Mouse (Mus musculus) MEL (cell line): ENCODE measurements around the gene Stx1a. TPM values are rescaled to one million over a fixed set of nuclear protein-coding genes. Genes with fewer than 3 reads are reported as not detected.

ENCODE experiments used
- DNase-seq: peaks from one replicate; pipeline ENCODE4 v3.0.0; 2011; ENCODE audit warnings: low read depth, low spot score
- H3K27ac ChIP-seq: 2 replicates; pipeline ENCODE4 v1.5.1; 2012; ENCODE audit warnings: low read depth, mild to moderate bottlenecking, control low read depth, low read length, moderate library complexity; ENCODE audit not compliant: control insufficient read depth
- H3K27me3 ChIP-seq, 2 experiments: fragments of 150-350 bp in 1 of 2; sonication (generic) in 1 of 2; 2 replicates each; pipeline ENCODE4 v1.6.1; 2012; ENCODE audit warnings: low read length in 2 of 2, mild to moderate bottlenecking in 2 of 2, improper control_type of control experiment in 1 of 2, moderate library complexity in 1 of 2; ENCODE audit not compliant: insufficient read depth in 2 of 2, control insufficient read depth in 1 of 2
- H3K36me3 ChIP-seq, 2 experiments: 2 replicates each; pipeline ENCODE4 v1.6.1; 2012 to 2014; ENCODE audit warnings: low read length in 2 of 2, improper control_type of control experiment in 1 of 2, inconsistent platforms in 1 of 2, mild to moderate bottlenecking in 1 of 2; ENCODE audit not compliant: insufficient read depth in 2 of 2, control insufficient read depth in 1 of 2
- H3K4me1 ChIP-seq, 2 experiments: fragments of 150-350 bp in 1 of 2; sonication (generic) in 1 of 2; 2 replicates each; pipeline ENCODE4 v1.6.1; 2012; ENCODE audit warnings: low read length in 2 of 2, improper control_type of control experiment in 1 of 2, mild to moderate bottlenecking in 1 of 2; ENCODE audit not compliant: insufficient read depth in 2 of 2, control insufficient read depth in 1 of 2
- H3K4me3 ChIP-seq, 2 experiments: fragments of 150-350 bp in 1 of 2; sonication (generic) in 1 of 2; 2 replicates each; pipeline ENCODE4 v1.5.1; 2012; ENCODE audit warnings: low read depth in 2 of 2, low read length in 2 of 2, mild to moderate bottlenecking in 2 of 2, moderate library complexity in 2 of 2, control low read depth in 1 of 2, improper control_type of control experiment in 1 of 2; ENCODE audit not compliant: control insufficient read depth in 1 of 2, insufficient read depth in 1 of 2
- H3K79me2 ChIP-seq: 2 replicates; pipeline ENCODE4 v1.6.1; 2012; ENCODE audit warnings: mild to moderate bottlenecking, low read length, moderate library complexity; ENCODE audit not compliant: control insufficient read depth, poor library complexity, insufficient read depth
- H3K9ac ChIP-seq: 2 replicates; pipeline ENCODE4 v1.6.1; 2012; ENCODE audit warnings: low read depth, mild to moderate bottlenecking, control low read depth, low read length, moderate library complexity; ENCODE audit not compliant: control insufficient read depth, poor library complexity, severe bottlenecking
- H3K9me3 ChIP-seq: fragments of 150-350 bp; sonication (generic); replicated peaks from 2 replicates; pipeline ENCODE4 v1.6.1; 2012; ENCODE audit warnings: mild to moderate bottlenecking, low read length, improper control_type of control experiment, moderate library complexity; ENCODE audit not compliant: insufficient read depth
- BHLHE40 ChIP-seq: IDR thresholded peaks from 2 replicates; pipeline ENCODE4 v1.6.1; 2012; ENCODE audit warnings: low read depth, mild to moderate bottlenecking, inconsistent platforms, low read length, improper control_type of control experiment, borderline replicate concordance
- CTCF ChIP-seq, 3 experiments: IDR thresholded peaks in 2 of 3; conservative IDR thresholded peaks in 1 of 3; 2 replicates each; pipeline ENCODE4 v1.5.1; 2011 to 2012; ENCODE audit warnings: low read length in 3 of 3, low read depth in 2 of 3, mild to moderate bottlenecking in 2 of 3, improper control_type of control experiment in 1 of 3, inconsistent platforms in 1 of 3, mixed read lengths in 1 of 3, moderate library complexity in 1 of 3; ENCODE audit not compliant: control insufficient read depth in 1 of 3, insufficient read depth in 1 of 3, poor library complexity in 1 of 3, severe bottlenecking in 1 of 3
- EP300 ChIP-seq, 2 experiments: IDR thresholded peaks; 2 replicates each; pipeline ENCODE4 v1.6.1; 2011; ENCODE audit warnings: improper control_type of control experiment in 2 of 2, low read length in 2 of 2, low read depth in 1 of 2, mild to moderate bottlenecking in 1 of 2
- GABPA ChIP-seq: IDR thresholded peaks from 2 replicates; pipeline ENCODE4 v1.6.1; 2012; ENCODE audit warnings: low read depth, mild to moderate bottlenecking, inconsistent platforms, low read length, improper control_type of control experiment, moderate library complexity
- KAT2A ChIP-seq: conservative IDR thresholded peaks from 2 replicates; pipeline ENCODE4 v1.6.1; 2012; ENCODE audit warnings: low read depth, low read length, improper control_type of control experiment, inconsistent platforms
- MAFK ChIP-seq: IDR thresholded peaks from 2 replicates; pipeline ENCODE4 v1.6.1; 2011; ENCODE audit warnings: low read depth, mild to moderate bottlenecking, low read length, improper control_type of control experiment, borderline replicate concordance
- MAX ChIP-seq: IDR thresholded peaks from 2 replicates; pipeline ENCODE4 v1.6.1; 2011; ENCODE audit warnings: low read length, improper control_type of control experiment
- MXI1 ChIP-seq: IDR thresholded peaks from 2 replicates; pipeline ENCODE4 v1.6.1; 2011; ENCODE audit warnings: mild to moderate bottlenecking, low read depth, low read length, improper control_type of control experiment
- MYB ChIP-seq: IDR thresholded peaks from 2 replicates; pipeline ENCODE4 v1.6.1; 2011; ENCODE audit warnings: mild to moderate bottlenecking, low read depth, low read length, improper control_type of control experiment
- MYC ChIP-seq: IDR thresholded peaks from 2 replicates; pipeline ENCODE4 v1.6.1; 2011; ENCODE audit warnings: low read depth, mild to moderate bottlenecking, low read length, improper control_type of control experiment, moderate library complexity
- NELFE ChIP-seq: IDR thresholded peaks from 2 replicates; pipeline ENCODE4 v1.6.1; 2011; ENCODE audit warnings: low read depth, low read length, improper control_type of control experiment
- RCOR1 ChIP-seq: IDR thresholded peaks from 2 replicates; pipeline ENCODE4 v1.6.1; 2012; ENCODE audit warnings: low read depth, mild to moderate bottlenecking, inconsistent platforms, low read length, improper control_type of control experiment
- SIN3A ChIP-seq: IDR thresholded peaks from 2 replicates; pipeline ENCODE4 v1.6.1; 2012; ENCODE audit warnings: low read length, improper control_type of control experiment, inconsistent platforms
- SMC3 ChIP-seq: IDR thresholded peaks from 2 replicates; pipeline ENCODE4 v1.6.1; 2011; ENCODE audit warnings: low read depth, low read length, improper control_type of control experiment
- TAL1 ChIP-seq: IDR thresholded peaks from 2 replicates; pipeline ENCODE4 v1.6.1; 2012; ENCODE audit warnings: mild to moderate bottlenecking, inconsistent platforms, low read length, moderate library complexity, mixed read lengths
- TCF12 ChIP-seq: IDR thresholded peaks from 2 replicates; pipeline ENCODE4 v1.6.1; 2014; ENCODE audit warnings: low read depth, mild to moderate bottlenecking, inconsistent platforms, low read length, improper control_type of control experiment, moderate library complexity
- UBTF ChIP-seq: IDR thresholded peaks from 2 replicates; pipeline ENCODE4 v1.6.1; 2012; ENCODE audit warnings: low read depth, mild to moderate bottlenecking, inconsistent platforms, low read length, improper control_type of control experiment, moderate library complexity, borderline replicate concordance; ENCODE audit not compliant: insufficient read depth
- USF2 ChIP-seq, 2 experiments: IDR thresholded peaks; 2 replicates each; pipeline ENCODE4 v1.6.1; 2011 to 2012; ENCODE audit warnings: improper control_type of control experiment in 2 of 2, low read length in 2 of 2, borderline replicate concordance in 1 of 2, inconsistent platforms in 1 of 2, low read depth in 1 of 2, mild to moderate bottlenecking in 1 of 2; ENCODE audit not compliant: insufficient read depth in 1 of 2
- ZKSCAN1 ChIP-seq: IDR thresholded peaks from 2 replicates; pipeline ENCODE4 v1.6.1; 2012; ENCODE audit warnings: low read depth, mild to moderate bottlenecking, inconsistent platforms, low read length, improper control_type of control experiment, moderate library complexity
- ZNF384 ChIP-seq: IDR thresholded peaks from 2 replicates; pipeline ENCODE4 v1.6.1; 2012; ENCODE audit warnings: low read depth, mild to moderate bottlenecking, inconsistent platforms, low read length, improper control_type of control experiment
- polyA plus RNA-seq, 2 experiments: library from polyadenylated mRNA; stranded (reverse) in 1 of 2; unstranded in 1 of 2; fragments of >175 nt in 1 of 2; fragments of >200 nt in 1 of 2; gene quantifications; 2 replicates each; pipeline versions ENCODE4 v1.2.1 to v1.2.4; 2012; ENCODE audit warnings: low replicate concordance in 2 of 2, low read depth in 1 of 2; ENCODE audit not compliant: insufficient read length in 2 of 2, insufficient read depth in 1 of 2, missing spikeins in 1 of 2
- total RNA-seq: library from RNA; depleted of rRNA; stranded (reverse); fragments of 300-350 nt; gene quantifications from 2 replicates; pipeline ENCODE4 v1.2.3, GENCODE M21; 2012

Gene Stx1a
- total and polyA plus RNA-seq, 3 experiments, result 3.3 to 6.0 TPM; not detected in 1

DNA sequence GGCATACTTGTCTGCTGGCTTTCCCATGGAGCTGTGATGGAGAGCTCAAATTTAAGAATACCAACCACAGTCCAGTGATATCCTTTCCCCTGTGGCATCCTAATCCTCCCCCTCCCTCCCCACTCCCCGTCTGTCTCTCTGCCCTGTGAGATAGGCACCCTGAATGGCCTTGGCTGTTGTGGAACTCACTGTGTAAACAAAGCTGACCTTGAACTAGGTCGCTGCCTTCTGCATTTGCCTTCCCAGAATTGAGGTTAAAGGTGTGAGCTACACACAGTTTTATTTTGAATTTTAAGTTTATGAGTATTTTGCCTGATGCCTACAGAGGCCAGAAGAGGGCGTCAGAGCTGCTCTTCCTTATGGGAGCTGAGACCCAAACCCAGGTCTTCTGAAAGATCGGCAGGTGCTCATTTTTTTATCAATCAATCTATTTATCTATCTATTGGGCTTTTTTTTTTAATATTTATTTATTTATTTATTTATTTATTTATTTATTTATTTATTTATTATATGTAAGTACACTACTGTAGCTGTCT, 7.0 kb upstream of the Stx1a start:
- no peak overlapping the region for H3K9ac ChIP-seq
- no peaks in the 10 kb centered on the region for H3K36me3 ChIP-seq
- TF ChIP-seq NELFE, result no peak
- TF ChIP-seq BHLHE40, result no peak
- no peak for TF ChIP-seq MYC
- no peak for TF ChIP-seq UBTF
- no peak for TF ChIP-seq USF2 (IDR thresholded peaks at IDR 0.05; ENCODE audit: borderline replicate concordance in 1 of 2, insufficient read depth in 1 of 2, low read depth in 1 of 2, low read length in 2 of 2)
- TF ChIP-seq SMC3, result peak; percentile 19; the same call in 1 of the 2 replicates
- TF ChIP-seq KAT2A, result no peak
- TF ChIP-seq MAX, result no peak
- TF ChIP-seq CTCF (IDR thresholded peaks at IDR 0.05 in 2 of 3, conservative IDR thresholded peaks at IDR 0.05 in 1 of 3; ENCODE audit: control insufficient read depth in 1 of 3, insufficient read depth in 1 of 3, low read depth in 2 of 3, low read length in 3 of 3, poor library complexity in 1 of 3, severe bottlenecking in 1 of 3), result peak; percentile 26 to 55 (median 40); a peak in 5 of 6 replicates
- TF ChIP-seq TCF12, result no peak
- no peak for TF ChIP-seq SIN3A
- no peaks in the 10 kb centered on the region for H3K79me2 ChIP-seq
- no peaks in the 10 kb centered on the region for H3K9me3 ChIP-seq
- no peaks in the 10 kb centered on the region for H3K27me3 ChIP-seq
- no peak overlapping the region for H3K4me3 ChIP-seq
- H3K27ac ChIP-seq, result no peak overlapping the region
- DNase-seq, result no peak
- peaks cover 0 to 3% of the 10 kb centered on the region in 2 experiments; a peak in 1 of 4 replicates for H3K4me1 ChIP-seq

DNA sequence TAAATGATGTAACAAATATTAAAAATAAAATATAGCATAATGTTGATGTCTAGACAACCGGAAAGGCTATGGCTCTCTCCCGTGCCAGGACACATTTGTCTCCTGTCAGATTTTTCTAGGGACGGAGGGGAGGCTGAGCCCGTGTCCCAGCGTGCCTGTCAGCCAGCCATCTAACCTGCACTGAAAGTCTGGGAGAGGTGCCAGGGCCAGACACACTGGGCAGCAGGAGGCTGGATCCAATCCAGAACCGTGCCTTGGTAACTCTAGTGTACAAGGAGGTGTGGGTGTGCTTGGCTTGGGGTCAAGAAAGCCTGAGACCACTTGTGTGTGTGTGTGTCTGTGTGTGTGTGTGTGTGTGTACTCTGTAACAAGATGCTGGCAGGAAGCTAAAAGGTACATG, 1.5 kb upstream of the Stx1a start:
- DNase-seq, result no peak
- no peak overlapping the region for H3K4me3 ChIP-seq
- peaks cover 2% of the 10 kb centered on the region; the same call in 1 of the 2 replicates for H3K79me2 ChIP-seq
- TF ChIP-seq ZNF384, result no peak
- TF ChIP-seq NELFE, result no peak
- H3K4me1 ChIP-seq, result peaks cover 10 to 25% of the 10 kb centered on the region in 2 experiments
- no peak overlapping the region for H3K27ac ChIP-seq
- no peak overlapping the region for H3K9ac ChIP-seq
- H3K27me3 ChIP-seq, result no peaks in the 10 kb centered on the region
- peaks cover 0 to 14% of the 10 kb centered on the region in 2 experiments; a peak in 2 of 4 replicates for H3K36me3 ChIP-seq
- H3K9me3 ChIP-seq, result no peaks in the 10 kb centered on the region

DNA sequence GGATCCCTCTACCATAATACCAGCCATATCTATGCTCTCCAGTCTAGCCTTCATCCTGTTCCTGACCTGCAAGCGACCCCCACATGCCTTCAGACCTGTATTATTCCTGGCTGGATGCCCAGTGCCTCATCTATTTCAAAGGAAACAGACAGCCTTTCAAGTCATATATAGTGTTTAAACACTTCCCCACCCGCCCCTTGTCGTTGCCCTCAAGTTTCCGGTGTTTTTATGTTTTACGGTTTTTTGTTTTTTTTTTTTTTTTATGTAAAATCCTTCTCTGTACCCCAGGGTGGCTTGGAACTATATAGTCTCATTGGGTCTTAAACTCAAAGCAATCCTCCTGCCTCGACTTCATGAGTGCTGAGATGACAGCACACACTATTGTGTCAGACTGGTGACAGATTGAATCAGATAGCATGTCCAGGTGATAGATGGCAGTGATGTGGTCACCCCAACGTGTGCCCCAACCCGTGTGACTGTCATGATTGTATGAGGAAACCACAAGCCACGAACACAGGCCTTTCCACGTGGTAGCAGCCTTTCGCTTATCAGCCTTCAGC, 1.5 kb downstream of the Stx1a start:
- H3K4me3 ChIP-seq, result no peak overlapping the region
- H3K79me2 ChIP-seq, result peaks cover 2% of the 10 kb centered on the region; the same call in 1 of the 2 replicates
- DNase-seq, result peak; percentile 74
- TF ChIP-seq MXI1 (no peak), ZKSCAN1 (peak; percentile 51; the same call in 1 of the 2 replicates), SIN3A (peak; percentile 46), MYC (0 out of 2 replicates have a peak, but pooled peaks have one; percentile 39), TCF12 (0 out of 2 replicates have a peak, but pooled peaks have one; percentile 16), MAFK (no peak), CTCF (IDR thresholded peaks at IDR 0.05 in 2 of 3, conservative IDR thresholded peaks at IDR 0.05 in 1 of 3; ENCODE audit: control insufficient read depth in 1 of 3, insufficient read depth in 1 of 3, low read depth in 2 of 3, low read length in 3 of 3, poor library complexity in 1 of 3, severe bottlenecking in 1 of 3) (no peak), MAX (peak; percentile 61), EP300 (IDR thresholded peaks at IDR 0.05; ENCODE audit: low read depth in 1 of 2, low read length in 2 of 2) (peak; percentile 16 to 24; a peak in 2 of 4 replicates), BHLHE40 (peak; percentile 33; the same call in 1 of the 2 replicates), ZNF384 (peak; percentile 82), GABPA (no peak), RCOR1 (peak; percentile 44; the same call in 1 of the 2 replicates), MYB (0 out of 2 replicates have a peak, but pooled peaks have one; percentile 16), TAL1 (peak; percentile 78)
- no peaks in the 10 kb centered on the region for H3K9me3 ChIP-seq
- no peaks in the 10 kb centered on the region for H3K27me3 ChIP-seq
- no peak overlapping the region for H3K9ac ChIP-seq
- peaks cover 12 to 36% of the 10 kb centered on the region in 2 experiments for H3K4me1 ChIP-seq
- H3K36me3 ChIP-seq, result peaks cover 0 to 22% of the 10 kb centered on the region in 2 experiments; a peak in 2 of 4 replicates
- H3K27ac ChIP-seq, result no peak overlapping the region; the same call in 1 of the 2 replicates
